Mouse (Mus musculus) heart, postnatal 10 days (tissue): Measurements from ENCODE around the gene Ptprm. TPM values are rescaled to one million over a fixed set of nuclear protein-coding genes. Genes with fewer than 3 reads are reported as not detected.

ENCODE experiments used
- DNase-seq, 2 experiments: peaks; one replicate each; pipeline ENCODE4 v3.0.0; 2021
- intact Hi-C: fragments of 180-260 bp; cut with DNase I; formaldehyde crosslinking; loops from one replicate; pipeline ENCODE4 v1.15.1; 2025
- total RNA-seq, 2 experiments: library from RNA; stranded (reverse); gene quantifications; 2 replicates each; pipeline ENCODE4 v1.2.3; 2021

Ptprm gene
- total RNA-seq, 2 experiments from 2014 or later: 132 to 133 TPM

DNA sequence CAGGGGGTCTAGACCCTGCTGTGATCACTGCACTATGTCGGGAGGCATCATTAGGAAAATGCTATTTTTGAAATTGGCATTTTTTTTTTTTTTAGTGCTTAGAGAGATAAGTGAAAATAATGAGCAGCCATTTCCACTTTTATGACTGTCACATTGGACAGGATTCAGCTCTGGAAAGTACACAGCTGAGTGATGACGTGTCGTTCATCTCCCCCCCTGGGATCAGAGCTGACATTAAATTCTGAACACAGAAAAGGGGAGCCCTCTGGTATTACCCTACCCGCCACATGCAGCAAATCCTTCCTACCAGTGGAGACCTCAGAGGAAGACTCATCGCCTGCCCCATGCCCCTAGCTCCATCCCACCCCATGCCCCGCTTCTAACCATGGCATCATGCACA is 540.5 kb downstream of the Ptprm start:
- no peak for DNase-seq
- intact Hi-C loops: no loop called here

DNA sequence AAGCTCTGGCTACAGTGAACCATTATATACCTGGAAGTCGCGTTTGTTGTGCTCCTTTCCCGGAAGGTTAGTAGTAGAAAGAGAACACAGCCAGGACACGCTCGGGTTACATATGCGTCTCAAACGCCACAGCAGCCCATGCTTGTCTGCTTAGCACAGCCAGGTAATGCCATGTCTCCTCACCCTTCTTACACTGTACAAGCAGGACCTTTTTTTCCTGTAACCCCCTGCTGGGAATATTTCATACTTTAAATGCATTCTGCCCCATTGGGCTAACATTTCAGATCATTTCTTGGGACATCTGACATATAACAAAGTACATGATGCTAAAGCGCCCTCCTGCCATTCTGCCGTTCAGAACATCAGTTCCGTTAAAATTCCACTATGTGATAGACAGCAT is 540.9 kb downstream of the Ptprm start:
- DNase-seq: no peak
- intact Hi-C loops: no loop called here

DNA sequence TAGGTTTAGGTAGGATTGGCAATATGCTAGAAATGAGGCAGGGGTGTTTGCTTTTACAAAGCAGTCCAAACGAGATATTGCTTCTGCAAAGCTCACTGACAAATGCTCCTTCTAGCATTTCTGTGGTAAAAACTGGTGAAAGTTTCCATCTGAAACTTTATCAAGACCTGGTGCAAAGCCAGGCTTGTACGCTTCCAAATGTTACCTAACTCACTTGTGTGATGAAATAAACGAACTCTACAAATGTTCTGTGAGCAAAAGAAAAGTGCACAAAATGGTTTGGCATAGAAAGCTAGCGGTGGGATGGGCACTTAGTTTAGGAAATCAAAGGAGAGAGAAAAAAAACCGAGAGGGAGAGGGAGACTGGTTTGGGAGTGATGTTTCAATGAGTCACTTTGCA is 544.5 kb downstream of the Ptprm start:
- DNase-seq: no peak
- intact Hi-C loops: no loop called here

DNA sequence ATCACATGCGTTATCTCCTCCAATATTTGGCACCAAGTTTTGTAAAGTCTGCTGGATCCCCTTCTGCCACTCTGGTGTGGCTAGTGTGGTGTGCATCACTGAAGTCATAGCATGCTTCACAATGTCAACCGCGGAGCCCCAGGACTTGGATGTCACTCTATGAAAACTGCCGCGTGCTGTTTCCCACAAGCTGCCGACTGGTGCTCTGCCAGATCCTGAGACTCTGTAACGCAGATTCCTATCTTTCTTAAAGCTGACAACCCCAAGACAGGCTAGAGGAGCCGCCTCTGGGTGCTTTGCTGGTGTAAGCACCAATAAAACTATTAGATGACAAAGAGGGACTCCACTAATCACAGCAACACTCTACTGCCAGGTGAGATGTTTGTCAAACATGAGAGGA is 546.1 kb downstream of the Ptprm start:
- intact Hi-C loops: no loop called here

DNA sequence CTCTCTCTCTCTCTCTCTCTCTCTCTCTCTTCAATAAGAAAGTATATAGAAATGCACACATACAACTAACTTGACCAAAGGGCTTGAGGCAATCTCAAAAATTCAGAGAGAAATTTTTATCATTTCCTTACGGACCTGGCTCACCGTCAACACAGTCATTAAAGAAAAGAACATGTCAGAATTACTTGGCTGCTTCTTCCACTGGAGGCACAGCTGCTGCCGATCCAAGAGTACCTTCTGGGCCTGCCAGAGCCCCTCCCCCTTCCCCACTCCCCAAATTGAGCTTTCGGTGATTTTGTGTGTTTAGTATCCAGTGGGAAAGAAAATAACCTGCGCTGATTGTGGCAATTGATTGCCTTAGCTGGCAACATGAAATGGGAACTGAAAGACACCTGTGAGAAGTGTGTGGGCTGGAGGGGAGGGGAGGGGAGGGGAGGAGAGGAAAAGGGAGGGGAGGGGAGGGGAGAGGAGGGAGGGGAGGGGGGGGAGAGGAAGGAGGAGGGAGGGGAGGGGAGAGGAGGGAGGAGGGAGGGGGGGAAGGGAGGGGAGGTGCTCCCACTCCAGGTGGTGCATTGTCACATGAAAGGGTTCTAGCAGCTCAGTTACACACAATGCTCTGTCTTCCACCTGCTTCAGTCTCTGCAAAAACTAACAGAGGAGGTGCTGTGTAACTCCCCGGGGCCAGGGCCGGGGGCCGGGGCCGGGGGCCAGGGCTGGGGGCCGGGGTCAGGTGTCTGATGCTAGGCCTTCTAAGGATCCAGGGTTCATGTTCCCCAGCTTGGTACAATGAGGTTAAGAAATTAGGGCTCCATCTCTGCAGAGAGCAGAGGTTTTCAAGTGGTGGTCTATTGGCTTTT is 552.2 kb downstream of the Ptprm start:
- no peak for DNase-seq
- intact Hi-C loops: no loop called here

More for the DNA sequence above, 546.1 kb downstream of the Ptprm start:
- DNase-seq: no peak

DNA sequence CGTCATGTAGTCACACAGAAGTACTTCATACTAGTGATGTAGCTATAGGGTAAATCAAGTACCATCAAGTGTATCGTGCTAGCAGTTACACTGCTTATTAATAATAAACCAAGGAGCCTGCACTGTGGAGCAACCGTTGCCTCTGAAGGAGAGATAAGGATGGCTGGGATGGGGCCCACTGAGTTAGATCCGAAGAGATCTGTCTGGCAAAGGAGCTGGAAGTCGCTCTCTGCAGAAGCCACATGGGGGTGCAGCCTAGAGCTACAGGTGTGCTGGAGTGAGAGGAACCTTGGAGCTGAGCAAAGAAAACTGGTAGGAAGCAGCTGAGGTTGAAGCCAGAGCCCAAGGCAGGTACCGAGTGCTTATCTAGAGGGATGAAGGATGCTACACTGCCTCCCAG is 554.0 kb downstream of the Ptprm start:
- intact Hi-C loops: no loop called here
- DNase-seq: no peak

DNA sequence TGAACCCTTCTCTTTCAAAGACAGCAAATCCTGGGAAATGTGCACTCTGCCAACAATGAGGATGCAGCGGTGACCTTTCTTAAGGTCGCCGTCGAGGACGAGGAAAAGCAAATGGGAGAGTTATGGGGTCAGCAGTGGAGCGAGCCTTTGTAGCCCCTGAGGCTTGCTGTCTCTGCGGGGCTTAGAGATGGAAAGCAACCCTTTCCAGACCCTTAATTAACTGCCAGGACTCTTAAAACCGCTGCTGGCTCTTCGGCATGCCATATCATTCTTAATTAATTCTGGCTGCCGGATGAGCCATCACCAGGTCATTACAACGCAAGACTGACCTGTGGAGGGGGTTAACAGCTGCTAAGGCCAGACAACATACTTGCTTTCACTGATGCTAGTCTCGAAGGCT is 568.1 kb downstream of the Ptprm start:
- intact Hi-C loops: no loop called here
- no peak for DNase-seq

DNA sequence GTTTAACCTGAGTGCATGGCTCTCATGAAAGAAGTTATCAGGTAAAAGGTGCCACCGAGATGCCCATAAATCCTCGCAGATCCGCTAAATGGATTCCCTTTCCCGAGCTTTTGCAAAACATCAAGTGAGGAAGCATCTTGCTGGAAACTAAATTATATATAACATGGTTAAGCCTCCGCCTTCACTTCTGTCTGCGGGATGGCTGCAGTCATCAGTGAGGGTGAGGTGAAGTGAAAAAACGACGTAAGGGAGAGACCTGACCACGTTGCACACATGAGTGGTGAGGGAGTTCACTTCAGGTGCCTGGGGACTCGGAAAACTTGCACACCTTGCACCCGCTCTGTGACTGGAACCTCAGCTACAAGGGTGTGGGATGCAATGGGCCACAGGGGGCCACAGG is 568.7 kb downstream of the Ptprm start:
- intact Hi-C loops: no loop called here
- no peak for DNase-seq

DNA sequence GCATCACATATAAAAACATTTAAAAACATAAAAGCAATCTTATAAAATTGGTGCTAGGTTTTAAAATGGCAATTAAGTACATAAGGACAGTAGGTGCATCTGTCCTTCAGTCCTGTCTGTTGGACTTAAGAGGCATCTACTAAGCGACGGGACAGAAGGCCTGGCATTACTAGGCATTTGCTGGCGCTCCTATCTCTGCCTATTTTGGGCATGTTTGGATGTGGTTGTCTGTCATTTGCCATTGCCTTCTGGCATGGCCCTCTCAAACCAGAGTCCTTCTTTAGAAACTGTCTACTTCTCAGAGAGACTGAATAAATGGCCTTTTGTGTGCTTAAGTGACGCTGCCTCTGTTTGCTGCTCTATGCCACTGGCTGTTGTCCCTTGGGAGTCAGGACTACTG is 570.7 kb downstream of the Ptprm start:
- intact Hi-C loops: no loop called here
- DNase-seq: no peak

DNA sequence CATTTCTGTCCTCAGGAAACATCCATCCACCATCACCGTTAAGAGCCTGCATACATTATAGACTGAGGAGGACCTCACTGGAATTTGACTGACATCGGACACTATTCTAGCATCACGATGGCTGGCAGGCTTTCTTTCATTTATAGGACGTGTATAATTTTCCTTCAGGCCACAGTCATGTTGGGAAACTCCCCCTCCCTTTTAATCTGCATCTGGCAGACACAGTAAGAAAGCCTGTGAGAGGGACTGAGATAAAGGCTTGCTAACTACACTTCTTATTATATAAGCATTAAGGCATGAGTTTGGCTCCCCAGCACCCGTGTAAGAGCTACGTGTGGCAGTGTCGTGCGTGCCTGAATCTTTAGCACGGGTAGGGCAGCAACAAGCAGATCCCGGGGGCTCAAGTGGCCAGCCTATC is 571.2 kb downstream of the Ptprm start:
- intact Hi-C loops: no loop called here

DNA sequence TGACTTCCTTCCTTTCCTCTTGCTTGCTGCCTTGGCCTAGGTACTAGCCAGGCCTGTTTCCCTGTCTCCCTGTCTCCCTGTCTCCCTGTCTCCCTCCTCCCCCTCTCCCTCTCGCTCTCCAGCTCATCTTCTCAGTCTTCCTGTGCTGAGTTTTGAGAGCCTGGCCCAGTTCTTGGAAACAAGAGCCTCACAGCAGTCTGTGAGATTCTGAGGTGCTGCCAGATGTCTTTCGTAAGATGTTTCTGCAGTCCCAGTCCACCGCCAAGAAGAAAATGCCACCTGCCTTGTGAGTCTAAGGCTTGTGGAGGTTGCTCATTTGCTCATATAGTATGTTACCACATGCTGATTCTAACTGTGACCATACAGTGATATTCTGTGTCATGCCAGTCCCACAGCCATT is 572.3 kb downstream of the Ptprm start:
- DNase-seq: no peak
- intact Hi-C loops: no loop called here

More for the DNA sequence above, 571.2 kb downstream of the Ptprm start:
- no peak for DNase-seq

DNA sequence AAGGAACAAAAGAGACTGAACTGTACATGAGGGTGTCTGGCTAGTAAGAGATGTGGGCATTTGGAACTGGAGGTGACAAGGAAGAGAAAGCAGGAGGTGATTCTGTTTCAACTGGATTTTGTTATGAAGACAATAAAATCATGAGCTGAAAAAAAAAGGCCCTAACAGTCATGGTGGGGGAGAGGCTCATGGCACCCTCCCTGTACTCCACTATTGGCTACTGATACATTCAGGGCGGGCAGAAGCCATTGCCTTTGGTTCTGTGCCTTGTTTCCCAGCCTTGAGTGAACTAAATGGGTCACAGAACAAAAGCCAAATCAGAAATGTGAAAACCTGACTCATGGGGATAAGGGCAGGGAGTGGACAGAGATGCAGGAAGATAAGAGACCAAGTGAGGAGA is 575.2 kb downstream of the Ptprm start:
- intact Hi-C loops: no loop called here
- no peak for DNase-seq

DNA sequence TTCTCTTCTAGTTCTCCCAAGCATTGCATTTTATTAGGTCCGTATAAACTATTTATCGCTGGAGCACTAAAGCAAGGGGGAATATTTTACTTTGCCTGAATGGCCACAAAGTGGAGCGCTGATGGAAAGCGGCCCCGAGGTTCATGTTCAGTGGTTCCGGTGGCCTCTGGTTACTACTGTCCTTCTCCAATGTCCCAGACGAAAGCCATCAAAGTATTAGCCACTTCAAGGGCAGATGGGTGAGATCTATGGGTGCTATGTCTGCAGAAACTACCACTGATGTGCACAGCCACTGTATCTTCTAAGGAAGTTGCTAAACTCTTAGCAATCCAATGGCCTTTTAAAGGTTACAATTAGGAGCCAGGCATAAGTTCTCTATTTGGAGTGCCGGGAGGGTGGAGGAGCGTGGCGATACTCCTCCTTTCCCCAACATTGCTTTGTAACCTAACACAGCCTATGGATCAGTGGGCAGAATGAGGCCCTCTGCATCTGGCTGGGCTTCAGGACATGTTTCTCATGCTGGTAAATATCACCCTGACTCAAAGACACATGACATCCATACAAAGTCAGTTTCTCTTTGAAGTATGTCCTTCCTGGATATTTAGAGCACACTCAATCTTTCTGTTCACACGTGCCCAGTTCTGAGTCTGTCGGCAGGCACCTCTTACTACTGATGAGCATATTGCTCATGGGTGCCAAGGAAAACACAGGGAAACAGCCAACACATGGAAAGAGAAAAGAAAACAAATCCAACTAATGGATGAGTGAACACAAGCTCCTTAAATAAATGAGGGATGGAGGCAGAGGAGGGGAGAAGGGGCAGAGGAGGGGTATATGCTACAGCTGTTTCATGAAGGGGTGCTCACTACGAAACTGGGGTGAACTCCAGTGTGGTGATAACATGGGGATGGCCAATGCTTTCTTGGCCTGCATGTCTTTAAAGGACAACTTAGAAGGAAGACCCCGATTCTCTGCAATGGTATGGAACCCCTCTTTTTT is 584.6 kb downstream of the Ptprm start:
- intact Hi-C loops: no loop called here
- DNase-seq: no peak

DNA sequence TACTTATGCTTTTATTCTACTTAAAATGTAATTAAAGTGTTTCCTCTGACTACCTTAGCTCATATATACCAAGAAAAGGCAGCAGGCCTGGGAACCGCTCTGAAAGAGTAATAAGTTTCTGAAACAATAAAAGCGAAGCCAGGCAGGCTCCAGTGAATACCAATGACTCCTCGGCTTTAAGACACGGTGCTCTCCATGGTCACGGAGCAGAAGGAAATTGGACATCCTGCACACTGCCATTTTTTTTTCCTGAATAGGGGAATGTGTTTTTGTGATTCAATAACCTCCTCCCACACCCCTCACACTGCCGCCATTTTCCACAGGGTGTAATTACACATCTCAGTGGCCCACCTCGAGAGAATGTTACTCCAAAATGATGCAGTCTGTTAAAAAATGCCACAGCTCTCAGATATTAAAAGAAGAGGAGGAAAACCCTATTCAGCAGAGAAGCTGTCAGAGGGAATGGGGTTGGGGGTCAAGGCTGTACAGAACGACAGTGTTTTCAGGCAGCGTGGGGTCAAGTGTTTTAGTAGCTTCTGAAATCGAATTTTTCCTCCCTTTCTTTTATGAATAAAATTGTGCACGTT is 585.5 kb downstream of the Ptprm start:
- DNase-seq: no peak
- intact Hi-C loops: no loop called here

DNA sequence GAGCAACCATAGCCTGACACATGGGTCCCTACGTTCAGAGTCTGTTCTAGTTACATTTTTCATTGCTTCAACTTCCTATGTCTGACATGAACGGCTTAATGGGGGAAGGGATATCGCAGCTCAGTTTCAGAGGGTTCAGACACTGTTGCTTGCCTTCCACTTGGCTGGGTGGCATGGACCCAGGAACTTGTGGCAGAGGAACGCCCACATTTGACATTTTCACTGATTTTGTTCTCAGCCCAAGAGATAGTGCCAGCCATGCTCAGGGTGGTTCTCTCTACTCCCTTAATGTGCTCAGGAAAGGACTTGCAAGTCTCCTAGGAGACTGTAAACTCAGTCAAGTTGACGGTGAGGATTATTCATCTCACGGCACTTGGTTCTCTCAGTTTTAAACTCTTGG is 588.1 kb downstream of the Ptprm start:
- intact Hi-C loops: no loop called here

DNA sequence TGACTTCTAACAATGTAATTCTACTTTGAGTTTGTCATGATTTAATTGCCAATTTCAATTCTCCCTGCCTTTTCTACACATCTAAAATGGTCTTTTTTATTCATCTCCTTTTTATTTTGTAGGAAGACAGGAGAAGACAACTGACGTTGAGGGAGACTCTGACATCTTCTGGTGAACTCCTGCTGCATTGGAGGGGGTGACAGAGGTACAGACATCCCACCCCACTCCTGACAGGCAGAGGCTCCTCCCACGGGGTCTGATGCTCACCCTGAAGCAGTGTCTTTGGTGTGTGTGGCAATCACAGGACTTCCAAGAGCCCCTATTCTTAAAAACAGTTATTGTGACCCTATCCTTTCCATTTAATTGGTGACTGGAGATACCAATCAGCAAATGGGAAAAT is 589.8 kb downstream of the Ptprm start:
- intact Hi-C loops: no loop called here
- no peak for DNase-seq

More for the DNA sequence above, 588.1 kb downstream of the Ptprm start:
- no peak for DNase-seq

DNA sequence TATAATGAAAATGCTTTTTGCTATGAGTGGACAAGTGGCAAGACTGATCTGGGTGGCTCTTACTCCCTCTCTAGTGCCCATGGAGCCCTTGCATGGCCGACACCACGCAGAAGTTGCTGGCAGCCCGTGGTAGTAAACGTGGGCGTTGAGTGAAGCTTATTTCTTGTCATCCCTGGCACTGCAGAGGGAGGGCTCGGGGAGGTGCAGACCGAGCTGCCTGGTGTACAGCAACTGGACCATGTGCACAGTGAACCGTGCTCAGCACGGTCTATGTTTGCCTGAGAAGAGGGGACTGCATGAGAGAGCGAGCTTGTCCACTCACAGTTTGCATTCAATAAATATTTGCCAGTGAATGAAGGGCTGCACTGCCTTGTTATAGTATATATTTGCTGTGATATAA is 591.5 kb downstream of the Ptprm start:
- no peak for DNase-seq
- intact Hi-C loops: no loop called here

DNA sequence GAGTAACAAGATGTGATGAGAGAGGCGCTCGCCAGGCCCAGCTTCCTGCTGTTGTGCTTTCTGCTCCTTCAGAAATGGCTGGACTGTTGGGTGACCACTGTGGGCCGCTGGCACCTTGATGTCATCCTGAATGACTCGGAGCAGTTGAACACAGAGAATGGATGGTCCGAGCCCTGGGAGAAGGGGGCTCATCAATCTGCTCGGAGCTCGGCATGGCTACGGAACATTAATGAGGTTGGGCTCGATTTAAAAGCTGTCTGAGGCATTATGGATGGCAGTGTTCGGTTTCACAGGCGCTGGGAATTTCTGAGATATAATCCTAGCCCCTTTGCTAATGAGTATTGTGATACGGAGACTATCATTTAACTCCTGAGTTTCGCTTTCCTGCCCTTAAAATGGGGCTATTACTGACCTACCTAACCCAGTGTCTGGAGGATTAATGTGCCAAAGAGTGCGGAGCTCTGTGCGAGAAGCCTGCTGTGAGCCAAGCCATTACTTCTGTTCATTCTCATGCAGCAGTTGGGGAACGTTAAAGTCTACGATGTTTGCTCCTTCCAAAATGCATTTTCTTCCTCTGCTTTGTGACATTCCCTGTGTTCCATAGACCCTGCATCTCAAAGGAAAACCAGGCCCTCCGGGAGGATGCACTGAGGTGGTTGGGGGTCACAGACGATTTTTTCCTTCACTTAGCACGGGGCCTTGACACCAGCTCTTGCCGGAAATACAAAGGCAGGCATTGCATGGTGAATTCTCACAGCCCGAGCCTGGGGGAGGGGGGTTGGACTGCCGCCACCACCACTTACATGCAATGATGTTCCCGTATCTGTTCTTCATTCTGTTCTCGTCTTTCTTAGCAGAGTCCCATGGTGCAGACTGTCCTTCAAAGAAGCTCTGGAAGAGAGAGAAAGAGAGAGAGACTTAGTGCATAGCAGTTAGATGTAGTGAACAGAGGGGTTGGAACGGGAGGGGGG is 592.6 kb downstream of the Ptprm start:
- DNase-seq: no peak

DNA sequence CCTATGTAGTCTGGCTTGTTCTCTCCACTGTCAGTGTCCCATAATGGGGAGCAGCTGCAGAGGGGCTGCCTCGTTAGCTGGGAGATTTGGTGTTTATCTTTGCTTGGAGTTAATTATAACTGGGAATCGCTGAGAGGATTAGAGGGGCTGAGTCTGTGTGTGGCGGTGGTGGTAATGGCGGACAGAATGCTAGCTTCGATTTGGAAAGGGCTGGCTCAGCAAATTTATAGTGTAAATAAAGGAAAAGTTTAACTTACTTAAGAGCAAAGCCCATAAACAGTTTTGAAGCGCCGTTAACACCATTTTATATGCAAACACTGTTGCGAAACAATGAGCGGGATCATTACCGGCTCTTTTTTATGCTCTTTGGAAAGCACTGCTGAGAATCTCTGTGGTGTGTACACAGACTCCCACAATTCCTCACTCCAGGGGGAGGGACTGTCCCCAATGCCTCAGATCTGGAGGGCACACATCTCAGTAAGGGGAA is 597.2 kb downstream of the Ptprm start:
- intact Hi-C loops: loop anchor here (5.0 to 10.0 kb wide), 3 partner anchors 75 to 718 kb away; no protein-coding TSS in a partner anchor
- DNase-seq: no peak

More for the DNA sequence above, 592.6 kb downstream of the Ptprm start:
- intact Hi-C loops: no loop called here

DNA sequence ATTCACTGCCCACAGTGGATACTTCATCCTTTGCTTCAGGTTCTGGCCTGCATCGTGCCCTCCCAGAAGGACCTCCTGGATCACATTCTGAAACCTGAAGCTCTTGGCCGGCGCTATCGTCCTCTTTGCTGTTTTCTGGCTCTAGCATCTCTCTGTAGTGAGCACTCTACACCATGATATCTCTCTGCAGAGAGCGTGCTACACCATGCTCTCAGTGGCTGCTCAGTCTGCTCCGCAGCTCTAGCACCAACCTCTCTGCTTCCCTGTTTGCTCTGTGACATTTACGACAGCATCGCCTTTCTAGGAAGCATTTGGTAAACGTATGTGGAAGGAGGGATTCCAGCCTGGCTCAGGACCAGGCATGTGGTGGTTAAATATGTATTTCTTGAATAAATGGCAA is 597.8 kb downstream of the Ptprm start:
- intact Hi-C loops: loop anchor here (5.0 to 10.0 kb wide), 3 partner anchors 74 to 718 kb away; no protein-coding TSS in a partner anchor
- no peak for DNase-seq
